Mouse (Mus musculus) ES-E14 (cell line): ENCODE results near the gene a. TPM values are rescaled to one million over a fixed set of nuclear protein-coding genes. Genes with fewer than 3 reads are reported as not detected.

Experiments used
- DNase-seq: peaks from one replicate; pipeline ENCODE4 v3.0.0-alpha.2; 2013; ENCODE audit warnings: low read depth, low spot score
- H3K27ac ChIP-seq: 2 replicates; pipeline ENCODE4 v1.5.1; 2012; ENCODE audit warnings: low read depth, mild to moderate bottlenecking, low read length, moderate library complexity, mixed read lengths; ENCODE audit not compliant: poor library complexity, insufficient read depth, severe bottlenecking
- H3K36me3 ChIP-seq: 2 replicates; pipeline ENCODE4 v1.6.1; 2012; ENCODE audit warnings: mild to moderate bottlenecking, low read length, moderate library complexity, mixed read lengths; ENCODE audit not compliant: control insufficient read depth, poor library complexity, insufficient read depth, severe bottlenecking
- H3K4me1 ChIP-seq, 2 experiments: fragments of 150-350 bp in 1 of 2; sonication (generic) in 1 of 2; 2 replicates each; pipeline ENCODE4 v1.6.1; 2012; ENCODE audit warnings: low read length in 2 of 2, mild to moderate bottlenecking in 1 of 2, mixed read lengths in 1 of 2; ENCODE audit not compliant: control insufficient read depth in 2 of 2, insufficient read depth in 2 of 2, poor library complexity in 1 of 2
- H3K4me3 ChIP-seq, 2 experiments: fragments of 150-350 bp in 1 of 2; sonication (generic) in 1 of 2; 2 replicates each; pipeline ENCODE4 v1.5.1; 2012; ENCODE audit warnings: low read length in 2 of 2, low read depth in 1 of 2, mild to moderate bottlenecking in 1 of 2, mixed read lengths in 1 of 2; ENCODE audit not compliant: insufficient read depth in 1 of 2, poor library complexity in 1 of 2, severe bottlenecking in 1 of 2
- H3K9ac ChIP-seq: 2 replicates; pipeline ENCODE4 v1.6.1; 2012; ENCODE audit warnings: low read depth, mild to moderate bottlenecking, low read length, mixed read lengths; ENCODE audit not compliant: poor library complexity, insufficient read depth, severe bottlenecking
- H3K9me3 ChIP-seq: fragments of 150-350 bp; sonication (generic); 2 replicates; pipeline ENCODE4 v1.6.1; 2012; ENCODE audit warnings: low read depth, mild to moderate bottlenecking, low read length; ENCODE audit not compliant: control insufficient read depth, insufficient read depth
- CHD2 ChIP-seq: IDR thresholded peaks from 2 replicates; pipeline ENCODE4 v1.6.1; 2014; ENCODE audit warnings: mild to moderate bottlenecking, low read depth, low read length, inconsistent platforms
- HCFC1 ChIP-seq: IDR thresholded peaks from 2 replicates; pipeline ENCODE4 v1.6.1; 2012; ENCODE audit warnings: low read length, inconsistent platforms, borderline replicate concordance; ENCODE audit not compliant: insufficient read depth
- MAFK ChIP-seq: IDR thresholded peaks from 2 replicates; pipeline ENCODE4 v1.6.1; 2014; ENCODE audit warnings: mild to moderate bottlenecking, low read depth, low read length, inconsistent platforms; ENCODE audit not compliant: insufficient read depth
- ZC3H11A ChIP-seq: IDR thresholded peaks from 2 replicates; pipeline ENCODE4 v1.6.1; 2012; ENCODE audit warnings: low read depth, mild to moderate bottlenecking, inconsistent platforms, low read length, borderline replicate concordance
- ZNF384 ChIP-seq: IDR thresholded peaks from 2 replicates; pipeline ENCODE4 v1.6.1; 2012; ENCODE audit warnings: low read depth, low read length, inconsistent platforms
- in situ Hi-C, 2 experiments: fragments of 600-800 bp; cut with MboI; formaldehyde crosslinking; loops; one replicate each; pipeline ENCODE4 v1.15.1; 2025; ENCODE audit warnings: low sequenced_read_pairs in 2 of 2, inconsistent platforms in 1 of 2; ENCODE audit not compliant: unreplicated experiment in 2 of 2
- total RNA-seq: library from RNA; depleted of rRNA; stranded (reverse); fragments of 300-350 nt; gene quantifications from 2 replicates; pipeline ENCODE4 v1.2.3, GENCODE M21; 2012; rRNA removed

a gene
- total RNA-seq, 1 experiment: 0.49 TPM

DNA sequence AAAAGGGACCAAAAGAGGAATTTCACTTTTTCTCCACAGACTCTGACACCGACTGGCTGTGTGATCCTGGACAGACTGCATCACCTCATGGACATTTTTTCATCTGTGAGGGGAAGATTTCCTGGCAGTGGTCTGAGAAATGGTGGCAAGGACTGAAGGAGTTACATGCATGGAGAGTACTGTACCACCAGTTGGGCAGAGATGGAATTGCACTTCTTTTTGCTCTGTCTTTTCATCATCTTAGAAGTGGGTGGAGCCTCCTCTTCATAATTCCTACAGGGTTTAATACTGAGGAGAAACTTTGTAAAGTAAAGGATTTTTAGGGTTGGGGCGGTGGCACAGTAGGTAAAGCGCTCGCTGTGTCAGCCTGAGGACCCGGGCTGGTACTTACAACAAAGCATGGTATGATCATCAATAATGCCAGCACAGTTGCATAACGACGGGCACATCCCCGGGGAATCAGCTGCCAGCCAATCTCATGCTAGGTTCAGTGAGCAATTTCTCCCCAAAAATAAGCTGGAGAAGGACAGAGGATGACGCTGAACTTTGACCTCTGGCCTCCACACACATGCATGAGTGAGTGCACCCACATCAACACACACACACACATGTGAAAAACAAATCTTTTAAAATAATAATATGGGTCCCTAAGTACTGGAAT is 307.6 kb downstream of the a start:
- Histone ChIP-seq H3K4me3 (no peak overlapping the region), H3K4me1 (peaks cover 2 to 11% of the 10 kb centered on the region in 2 experiments; a peak in 3 of 4 replicates), H3K36me3 (no peaks in the 10 kb centered on the region), H3K9ac (no peak overlapping the region), H3K9me3 (no peaks in the 10 kb centered on the region), H3K27ac (no peak overlapping the region)
- no peak for DNase-seq
- in situ Hi-C loops: no loop called here
- TF ChIP-seq HCFC1: no peak
- TF ChIP-seq ZC3H11A: no peak
- TF ChIP-seq ZNF384: no peak
- no peak for TF ChIP-seq CHD2
- no peak for TF ChIP-seq MAFK

DNA sequence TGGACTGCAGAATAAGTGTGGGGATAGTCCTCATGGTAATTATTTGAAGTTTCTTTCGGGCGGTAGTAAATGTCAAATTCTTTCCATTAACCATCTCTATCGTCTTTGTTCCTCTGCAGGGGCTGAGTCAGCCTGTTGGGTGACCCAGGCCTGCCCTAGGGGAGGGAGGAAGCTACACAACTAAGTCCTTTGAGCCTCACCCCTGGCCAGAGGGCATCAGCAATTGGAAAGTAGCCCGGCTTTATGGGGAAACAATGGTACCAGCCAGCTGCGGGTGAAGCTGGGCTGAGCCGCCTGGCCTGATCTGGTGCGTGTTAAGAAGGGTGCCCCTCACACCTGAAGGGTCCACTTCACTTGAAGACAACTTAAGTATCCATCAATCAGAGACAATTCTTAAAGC is 308.2 kb downstream of the a start:
- Histone ChIP-seq H3K9me3 (no peaks in the 10 kb centered on the region), H3K4me3 (no peak overlapping the region), H3K36me3 (no peaks in the 10 kb centered on the region), H3K27ac (no peak overlapping the region), H3K4me1 (peaks cover 2 to 11% of the 10 kb centered on the region in 2 experiments; a peak in 3 of 4 replicates), H3K9ac (no peak overlapping the region)
- TF ChIP-seq MAFK (no peak), ZNF384 (no peak), HCFC1 (no peak), ZC3H11A (no peak), CHD2 (no peak)
- in situ Hi-C loops: no loop called here
- DNase-seq: no peak

DNA sequence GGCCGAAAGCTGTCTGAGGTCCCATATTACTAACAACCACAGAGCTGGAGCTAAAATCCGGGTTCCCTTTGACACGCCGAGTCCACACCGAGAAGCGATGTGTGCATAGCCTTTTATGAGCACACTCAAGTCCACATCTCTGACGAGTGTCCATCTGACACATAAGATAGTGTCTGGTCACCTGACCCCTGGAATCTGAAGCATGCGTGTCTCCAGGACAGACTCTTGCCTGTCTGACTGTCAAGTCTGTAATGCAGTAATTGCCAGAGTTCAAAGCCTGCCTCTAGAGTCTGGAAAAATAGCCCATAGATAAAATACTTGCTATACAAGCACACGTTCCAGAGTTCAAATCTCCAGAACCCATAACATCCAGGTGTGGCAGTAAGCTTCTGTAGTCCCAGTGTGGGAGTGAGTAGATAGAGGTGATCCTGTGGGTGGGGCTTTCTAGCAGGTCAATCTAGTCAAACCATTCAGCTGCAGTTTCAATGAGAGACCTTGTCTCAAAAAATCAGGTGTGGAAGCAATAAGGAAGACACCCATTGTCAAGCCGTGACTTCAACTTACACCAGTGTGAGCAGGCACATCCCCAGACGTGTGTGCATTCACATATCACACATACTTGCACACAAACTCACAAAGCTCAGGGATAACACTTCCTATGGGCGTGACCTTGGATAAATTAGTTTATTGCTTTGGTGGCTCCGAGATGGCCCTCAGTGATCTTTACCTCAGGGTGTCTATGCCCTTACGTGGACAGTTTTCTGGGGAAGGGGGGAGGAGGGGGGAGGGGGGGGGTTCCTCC is 309.0 kb downstream of the a start:
- H3K9me3 ChIP-seq: no peaks in the 10 kb centered on the region
- H3K4me3 ChIP-seq: no peak overlapping the region
- H3K9ac ChIP-seq: no peak overlapping the region
- TF ChIP-seq ZC3H11A: no peak
- no peak for TF ChIP-seq MAFK
- no peak for TF ChIP-seq HCFC1
- TF ChIP-seq CHD2: no peak
- TF ChIP-seq ZNF384: no peak
- H3K27ac ChIP-seq: no peak overlapping the region
- no peak for DNase-seq
- peaks cover 2 to 12% of the 10 kb centered on the region in 2 experiments; a peak in 3 of 4 replicates for H3K4me1 ChIP-seq
- in situ Hi-C loops: no loop called here
- no peaks in the 10 kb centered on the region for H3K36me3 ChIP-seq

Other genes starting within 250 kb of the a start
- 1.7 and 1.9 TPM in 2 replicates for gene 1700003F12Rik, start 244.3 kb upstream of the a start, total RNA-seq
- 0.45 and 1.2 TPM in 2 replicates for gene Actl10, start 239.6 kb upstream of the a start, total RNA-seq
- gene Necab3, start 232.5 kb upstream of the a start, total RNA-seq: 5.8 and 9.5 TPM in 2 replicates
- gene E2f1, start 221.5 kb upstream of the a start, total RNA-seq: 13.8 and 16.9 TPM in 2 replicates
- gene Pxmp4, start 187.7 kb upstream of the a start, total RNA-seq: 8.6 and 10.5 TPM in 2 replicates
- 3.2 and 4.0 TPM in 2 replicates for gene Zfp341, start 178.1 kb upstream of the a start, total RNA-seq
- gene 4930519P11Rik, start 178.0 kb upstream of the a start, total RNA-seq: 0.67 TPM in 1 of 2 replicates, not detected in the other
- gene Chmp4b, start 139.7 kb upstream of the a start, total RNA-seq: 60.4 and 94.3 TPM in 2 replicates
- gene Gm14214, start 21.4 kb upstream of the a start, total RNA-seq: not detected in 2 replicates
- gene Raly, start 306 bp upstream of the a start, total RNA-seq: 156 and 209 TPM in 2 replicates
- 140 and 229 TPM in 2 replicates for gene Eif2s2, start 101.5 kb downstream of the a start, total RNA-seq
- gene Gm14226, start 226.9 kb downstream of the a start, total RNA-seq: 0.04 and 0.11 TPM in 2 replicates